Mouse (Mus musculus): Measurements from ENCODE around the gene Rmnd5b. TPM values are rescaled to one million over a fixed set of nuclear protein-coding genes. Genes with fewer than 3 reads are reported as not detected.

Gene Rmnd5b
- total and polyA plus RNA-seq, 3 experiments: 41.1 to 59.5 (median 46.7) TPM

- TF ChIP-seq TCF12 (IDR thresholded peaks at IDR 0.05; ENCODE audit: low read depth, low read length) (0 out of 2 replicates have a peak, but pooled peaks have one; percentile 41), SMC3 (IDR thresholded peaks at IDR 0.05; ENCODE audit: low read depth, low read length) (no peak), CHD1 (IDR thresholded peaks at IDR 0.05; ENCODE audit: low read depth, low read length) (no peak), CTCF (conservative IDR thresholded peaks at IDR 0.05 in 1 of 2, IDR thresholded peaks at IDR 0.05 in 1 of 2; ENCODE audit: low read depth in 2 of 2, low read length in 2 of 2) (no peak)
Observed at GRCm38 (mm10) chr11:51577587-51577986, 58.1 kb downstream of the Rmnd5b start (continued).

GRCm38 (mm10) chr11:51576454-51576853 is 59.2 kb downstream of the Rmnd5b start:
- Histone ChIP-seq H3K27ac (ENCODE audit: insufficient read depth, low read depth) (no peak overlapping the region), H3K27me3 (replicated peaks) (peaks cover 30% of the 10 kb centered on the region), H3K4me3 (replicated peaks in 1 of 3; ENCODE audit: low read depth in 2 of 3, low read length in 2 of 3, poor library complexity in 1 of 3) (no peak overlapping the region), H3K4me2 (ENCODE audit: insufficient read depth, low read depth, poor library complexity, severe bottlenecking) (no peak overlapping the region), H3K9ac (ENCODE audit: insufficient read depth, low read depth) (no peak overlapping the region), H3K9me3 (replicated peaks; ENCODE audit: low read length) (no peaks in the 10 kb centered on the region), H3K4me1 (ENCODE audit: control insufficient read depth in 1 of 2, insufficient read depth in 2 of 2) (peaks cover 20 to 39% of the 10 kb centered on the region in 2 experiments), H3K36me3 (replicated peaks in 1 of 2; ENCODE audit: control insufficient read depth in 1 of 2, insufficient read depth in 1 of 2, low read length in 1 of 2) (no peaks in the 10 kb centered on the region), H3K79me2 (replicated peaks; ENCODE audit: control insufficient read depth, extremely low read depth, insufficient read depth, poor library complexity, severe bottlenecking) (no peaks in the 10 kb centered on the region)
- in situ Hi-C loops (cut with MboI; ENCODE audit: low pct_ligation_motif_present, low pct_unique_long_range_greater_than_20kb, low sequenced_read_pairs) (no loop called here), dilution Hi-C loops (cut with MboI; ENCODE audit: extremely low pct_ligation_motif_present, extremely low pct_unique_long_range_greater_than_20kb, low sequenced_read_pairs) (no loop called here)
- TF ChIP-seq IRF4 (IDR thresholded peaks at IDR 0.05; ENCODE audit: low read depth, low read length) (no peak), ZC3H11A (IDR thresholded peaks at IDR 0.05; ENCODE audit: low read depth, low read length) (no peak), ZNF384 (IDR thresholded peaks at IDR 0.05; ENCODE audit: low read depth, low read length) (no peak), CHD2 (IDR thresholded peaks at IDR 0.05; ENCODE audit: low read length) (no peak), UBTF (IDR thresholded peaks at IDR 0.05; ENCODE audit: low read depth, low read length) (no peak), USF2 (conservative IDR thresholded peaks at IDR 0.05; ENCODE audit: low read depth, low read length) (no peak), ETS1 (conservative IDR thresholded peaks at IDR 0.05; ENCODE audit: low read depth, low read length) (no peak), PAX5 (IDR thresholded peaks at IDR 0.05; ENCODE audit: low read length) (no peak), MAX (IDR thresholded peaks at IDR 0.05; ENCODE audit: low read length) (no peak), SMC3 (IDR thresholded peaks at IDR 0.05; ENCODE audit: low read depth, low read length) (no peak), TCF12 (IDR thresholded peaks at IDR 0.05; ENCODE audit: low read depth, low read length) (no peak), USF1 (IDR thresholded peaks at IDR 0.05; ENCODE audit: low read depth, low read length) (no peak), NELFE (IDR thresholded peaks at IDR 0.05; ENCODE audit: low read depth, low read length) (no peak), EP300 (IDR thresholded peaks at IDR 0.05; ENCODE audit: low read length) (no peak), MEF2A (IDR thresholded peaks at IDR 0.05; ENCODE audit: borderline replicate concordance, low read depth, low read length) (no peak), HCFC1 (IDR thresholded peaks at IDR 0.05; ENCODE audit: low read depth, low read length) (no peak), MAFK (IDR thresholded peaks at IDR 0.05; ENCODE audit: insufficient replicate concordance, low read length) (no peak), MYC (IDR thresholded peaks at IDR 0.05; ENCODE audit: low read depth, low read length) (no peak)
- DNase-seq (ENCODE audit: extremely low read depth): no peak

Other genes with a start within 250 kb of the Rmnd5b start
- 30.9 and 40.5 TPM in 2 replicates for gene Phykpl, start 51.1 kb downstream of the Rmnd5b start, total RNA-seq (2012; rRNA removed)
- 19.4 and 25.2 TPM in 2 replicates for gene Phykpl, start 51.1 kb downstream of the Rmnd5b start, total RNA-seq (2014; rRNA removed)
- 39.6 and 44.0 TPM in 2 replicates for gene Phykpl, start 51.1 kb downstream of the Rmnd5b start, polyA plus RNA-seq (2012; ENCODE audit: insufficient read length, low read depth)
- 893 and 1,222 TPM in 2 replicates for gene Hnrnpab, start 29.0 kb downstream of the Rmnd5b start, total RNA-seq (2012; rRNA removed)
- gene Hnrnpab, start 29.0 kb downstream of the Rmnd5b start, total RNA-seq (2014; rRNA removed): 1,100 and 1,160 TPM in 2 replicates
- gene Hnrnpab, start 29.0 kb downstream of the Rmnd5b start, polyA plus RNA-seq (2012; ENCODE audit: insufficient read length, low read depth): 2,181 and 2,430 TPM in 2 replicates
- 489 and 641 TPM in 2 replicates for gene Nhp2, start 16.2 kb downstream of the Rmnd5b start, total RNA-seq (2012; rRNA removed)
- gene Nhp2, start 16.2 kb downstream of the Rmnd5b start, total RNA-seq (2014; rRNA removed): 649 and 722 TPM in 2 replicates
- gene Nhp2, start 16.2 kb downstream of the Rmnd5b start, polyA plus RNA-seq (2012; ENCODE audit: insufficient read length, low read depth): 847 and 914 TPM in 2 replicates
- gene N4bp3, start 14.9 kb upstream of the Rmnd5b start, total RNA-seq (2012; rRNA removed): 19.7 and 21.2 TPM in 2 replicates
- 17.8 and 19.1 TPM in 2 replicates for gene N4bp3, start 14.9 kb upstream of the Rmnd5b start, total RNA-seq (2014; rRNA removed)
- 22.1 and 25.4 TPM in 2 replicates for gene N4bp3, start 14.9 kb upstream of the Rmnd5b start, polyA plus RNA-seq (2012; ENCODE audit: insufficient read length, low read depth)
- gene D930048N14Rik, start 15.1 kb upstream of the Rmnd5b start, total RNA-seq (2012; rRNA removed): 1.3 and 1.5 TPM in 2 replicates
- gene D930048N14Rik, start 15.1 kb upstream of the Rmnd5b start, total RNA-seq (2014; rRNA removed): 0.32 and 0.38 TPM in 2 replicates
- 0.78 and 0.81 TPM in 2 replicates for gene D930048N14Rik, start 15.1 kb upstream of the Rmnd5b start, polyA plus RNA-seq (2012; ENCODE audit: insufficient read length, low read depth)
- 41.8 and 45.1 TPM in 2 replicates for gene 0610009B22Rik, start 53.0 kb upstream of the Rmnd5b start, total RNA-seq (2012; rRNA removed)
- 68.1 and 68.5 TPM in 2 replicates for gene 0610009B22Rik, start 53.0 kb upstream of the Rmnd5b start, total RNA-seq (2014; rRNA removed)
- 28.8 and 34.6 TPM in 2 replicates for gene 0610009B22Rik, start 53.0 kb upstream of the Rmnd5b start, polyA plus RNA-seq (2012; ENCODE audit: insufficient read length, low read depth)
- gene Sec24a, start 127.7 kb upstream of the Rmnd5b start, total RNA-seq (2012; rRNA removed): 6.3 and 7.2 TPM in 2 replicates
- gene Sec24a, start 127.7 kb upstream of the Rmnd5b start, total RNA-seq (2014; rRNA removed): 4.6 and 5.5 TPM in 2 replicates
- 12.0 and 16.8 TPM in 2 replicates for gene Sec24a, start 127.7 kb upstream of the Rmnd5b start, polyA plus RNA-seq (2012; ENCODE audit: insufficient read length, low read depth)
- gene Sar1b, start 127.8 kb upstream of the Rmnd5b start, total RNA-seq (2012; rRNA removed): 79.3 and 91.9 TPM in 2 replicates
- gene Sar1b, start 127.8 kb upstream of the Rmnd5b start, total RNA-seq (2014; rRNA removed): 258 and 264 TPM in 2 replicates
- gene Sar1b, start 127.8 kb upstream of the Rmnd5b start, polyA plus RNA-seq (2012; ENCODE audit: insufficient read length, low read depth): 129 and 171 TPM in 2 replicates
- gene Jade2, start 221.8 kb upstream of the Rmnd5b start, total RNA-seq (2012; rRNA removed): 51.4 and 58.2 TPM in 2 replicates
- gene Jade2, start 221.8 kb upstream of the Rmnd5b start, total RNA-seq (2014; rRNA removed): 21.9 and 25.6 TPM in 2 replicates
- 50.3 and 60.1 TPM in 2 replicates for gene Jade2, start 221.8 kb upstream of the Rmnd5b start, polyA plus RNA-seq (2012; ENCODE audit: insufficient read length, low read depth)

Data from CH12.LX (cell line).